Mouse (Mus musculus): ENCODE measurements at regions not wholly inside any gene's neighbourhood (a gene's known extent, or its start where the extent isn't known, plus 50 kb on each side); places are given as distances from the start of the nearest gene placed in this dataset.

DNA sequence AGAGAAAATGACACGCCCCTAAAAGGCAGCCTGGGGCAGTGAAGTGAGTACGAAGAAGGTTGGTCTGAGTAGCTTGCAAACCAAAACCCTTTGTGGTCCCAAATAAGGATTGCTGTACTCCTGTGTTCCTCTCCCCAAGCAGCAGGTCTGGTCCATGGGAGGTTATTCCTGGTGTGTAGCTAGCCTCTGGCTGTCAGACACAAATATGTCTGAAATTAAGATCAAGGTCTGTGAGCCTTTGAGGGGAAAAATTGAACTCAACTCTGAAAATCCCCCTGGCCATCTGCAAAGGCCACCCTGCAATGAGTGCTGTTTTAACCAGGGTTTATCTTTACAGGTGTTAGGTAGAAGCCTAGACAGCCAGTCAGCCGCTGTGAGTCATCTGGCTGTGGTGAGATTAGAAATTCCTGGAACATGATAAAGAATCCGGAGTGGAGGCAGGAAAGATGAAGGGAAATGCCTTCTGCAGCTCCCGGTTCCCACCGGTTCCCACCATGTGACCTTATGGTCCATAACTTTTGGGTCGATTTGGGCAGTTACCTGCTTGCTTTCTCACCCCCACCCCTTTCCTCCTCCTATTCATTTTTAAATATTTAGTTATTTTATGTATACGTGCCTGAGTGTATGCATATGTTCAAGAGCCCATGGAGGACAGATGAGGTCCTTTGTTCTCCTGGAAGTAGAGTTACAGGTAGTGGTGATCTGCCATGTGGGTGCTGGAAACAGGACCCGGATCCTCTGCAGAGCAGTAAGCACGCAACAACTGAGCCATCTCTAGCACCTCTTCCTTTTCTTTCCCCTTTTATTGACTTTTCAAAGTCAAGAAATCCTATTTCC lies 155.6 kb upstream of the Dmrta1 start:
- no peak for TF ChIP-seq CTCF (IDR thresholded peaks at IDR 0.05; ENCODE audit: low read depth)
- TF ChIP-seq EP300 (IDR thresholded peaks at IDR 0.05; ENCODE audit: low read depth) = no peak
